Mouse (Mus musculus): Measurements from ENCODE around the gene Tubal3. TPM values are rescaled to one million over a fixed set of nuclear protein-coding genes. Genes with fewer than 3 reads are reported as not detected.
A peak's percentile ranks its signal among the peaks of the same experiment; 100 is the strongest.

Tubal3 gene
- polyA plus RNA-seq (2015; fragmentation: Nextera tagmentation; extraction: Ambion mirVana), result not detected in 2 replicates

GRCm38 (mm10) chr13:3917571-3918311, at the start of gene Tubal3, which contains the start of gene Net1:
Tubal3 (plus strand) TSS chr13:3918274.
Net1 (minus strand) TSS chr13:3918220.
- Histone ChIP-seq H3K9me3 (no peaks in the 10 kb centered on the region), H3K9ac (replicated peaks) (peak within 1 kb of the TSS; percentile 69), H3K4me1 (peaks cover 8% of the 10 kb centered on the region; the same call in 1 of the 2 replicates), H3K27me3 (no peaks in the 10 kb centered on the region), H3K4me2 (replicated peaks) (peak within 1 kb of the TSS; percentile 81), H3K27ac (replicated peaks) (peak within 1 kb of the TSS; percentile 63), H3K36me3 (no peaks in the 10 kb centered on the region), H3K4me3 (peak within 1 kb of the TSS; percentile 85)
- peak; percentile 99 for ATAC-seq (replicated peaks)
- under 1% methylated on average over 52 of the region's 52 CpGs for WGBS

- H3K27ac ChIP-seq (replicated peaks), result no peak overlapping the region
- H3K36me3 ChIP-seq, result no peaks in the 10 kb centered on the region
- H3K9me3 ChIP-seq, result no peaks in the 10 kb centered on the region
- H3K4me3 ChIP-seq, result no peak overlapping the region
- no peak overlapping the region for H3K9ac ChIP-seq (replicated peaks)
- no peak overlapping the region for H3K4me2 ChIP-seq (replicated peaks)
- H3K27me3 ChIP-seq, result no peaks in the 10 kb centered on the region
- H3K4me1 ChIP-seq, result no peaks in the 10 kb centered on the region
- no peak for ATAC-seq (replicated peaks)
Measured at GRCm38 (mm10) chr13:3869901-3870300, 48.2 kb upstream of the Tubal3 start.

GRCm38 (mm10) chr13:3872832-3873231, 45.2 kb upstream of the Tubal3 start:
- H3K27me3 ChIP-seq, result no peaks in the 10 kb centered on the region
- H3K4me2 ChIP-seq (replicated peaks), result no peak overlapping the region
- H3K4me3 ChIP-seq, result no peak overlapping the region
- H3K36me3 ChIP-seq, result no peaks in the 10 kb centered on the region
- H3K9ac ChIP-seq (replicated peaks), result no peak overlapping the region
- H3K27ac ChIP-seq (replicated peaks), result no peak overlapping the region
- H3K9me3 ChIP-seq, result no peaks in the 10 kb centered on the region
- H3K4me1 ChIP-seq, result no peaks in the 10 kb centered on the region
- ATAC-seq (replicated peaks), result no peak
- WGBS, result 93% methylated on average over 4 of the region's 4 CpGs

GRCm38 (mm10) chr13:3876448-3876847, 41.6 kb upstream of the Tubal3 start:
- H3K36me3 ChIP-seq, result no peaks in the 10 kb centered on the region
- H3K9me3 ChIP-seq, result no peaks in the 10 kb centered on the region
- H3K27ac ChIP-seq (replicated peaks), result no peak overlapping the region
- H3K4me2 ChIP-seq (replicated peaks), result no peak overlapping the region
- no peaks in the 10 kb centered on the region for H3K27me3 ChIP-seq
- H3K4me3 ChIP-seq, result no peak overlapping the region
- ATAC-seq (replicated peaks), result no peak
- H3K9ac ChIP-seq (replicated peaks), result no peak overlapping the region
- no peaks in the 10 kb centered on the region for H3K4me1 ChIP-seq
- 73% methylated on average over 6 of the region's 6 CpGs for WGBS

- 76% methylated on average over 6 of the region's 6 CpGs for WGBS
- Histone ChIP-seq H3K4me3 (no peak overlapping the region), H3K4me2 (replicated peaks) (no peak overlapping the region), H3K4me1 (no peaks in the 10 kb centered on the region), H3K9ac (replicated peaks) (no peak overlapping the region), H3K36me3 (peaks cover 5% of the 10 kb centered on the region; the same call in 1 of the 2 replicates), H3K27ac (replicated peaks) (no peak overlapping the region), H3K9me3 (no peaks in the 10 kb centered on the region), H3K27me3 (no peaks in the 10 kb centered on the region)
- ATAC-seq (replicated peaks), result 0 out of 2 replicates have a peak, but pooled peaks have one; percentile 6
Measured at GRCm38 (mm10) chr13:3877185-3877584, 40.9 kb upstream of the Tubal3 start.

GRCm38 (mm10) chr13:3877679-3878220, 40.3 kb upstream of the Tubal3 start:
- Histone ChIP-seq H3K9me3 (no peaks in the 10 kb centered on the region), H3K4me3 (no peak overlapping the region), H3K27me3 (no peaks in the 10 kb centered on the region), H3K36me3 (peaks cover 5% of the 10 kb centered on the region; the same call in 1 of the 2 replicates), H3K4me1 (no peaks in the 10 kb centered on the region), H3K4me2 (replicated peaks) (no peak overlapping the region), H3K27ac (replicated peaks) (no peak overlapping the region), H3K9ac (replicated peaks) (no peak overlapping the region)
- WGBS, result 55% methylated on average over 4 of the region's 4 CpGs
- ATAC-seq (replicated peaks), result no peak

- H3K4me1 ChIP-seq, result no peaks in the 10 kb centered on the region
- H3K4me2 ChIP-seq (replicated peaks), result no peak overlapping the region
- H3K27ac ChIP-seq (replicated peaks), result no peak overlapping the region
- no peak overlapping the region for H3K4me3 ChIP-seq
- ATAC-seq (replicated peaks), result no peak
- no peaks in the 10 kb centered on the region for H3K27me3 ChIP-seq
- H3K36me3 ChIP-seq, result peaks cover 20% of the 10 kb centered on the region
- WGBS, result 93% methylated on average over 7 of the region's 7 CpGs
- H3K9ac ChIP-seq (replicated peaks), result no peak overlapping the region
- H3K9me3 ChIP-seq, result no peaks in the 10 kb centered on the region
Measured at GRCm38 (mm10) chr13:3886663-3887062, 31.4 kb upstream of the Tubal3 start.

- no peak overlapping the region for H3K4me3 ChIP-seq
- 82% methylated on average over 3 of the region's 3 CpGs for WGBS
- H3K4me2 ChIP-seq (replicated peaks), result no peak overlapping the region
- H3K27me3 ChIP-seq, result no peaks in the 10 kb centered on the region
- no peak overlapping the region for H3K27ac ChIP-seq (replicated peaks)
- no peaks in the 10 kb centered on the region for H3K9me3 ChIP-seq
- H3K4me1 ChIP-seq, result peaks cover 4% of the 10 kb centered on the region
- ATAC-seq (replicated peaks), result no peak
- no peak overlapping the region for H3K9ac ChIP-seq (replicated peaks)
- peaks cover 15% of the 10 kb centered on the region for H3K36me3 ChIP-seq
Measured at GRCm38 (mm10) chr13:3889111-3889510, 29.0 kb upstream of the Tubal3 start.

GRCm38 (mm10) chr13:3890061-3890460, 28.0 kb upstream of the Tubal3 start:
- H3K36me3 ChIP-seq, result peaks cover 15% of the 10 kb centered on the region
- H3K4me1 ChIP-seq, result peaks cover 4% of the 10 kb centered on the region
- ATAC-seq (replicated peaks), result no peak
- H3K4me2 ChIP-seq (replicated peaks), result no peak overlapping the region
- H3K27me3 ChIP-seq, result no peaks in the 10 kb centered on the region
- no peak overlapping the region for H3K4me3 ChIP-seq
- H3K27ac ChIP-seq (replicated peaks), result no peak overlapping the region
- no peaks in the 10 kb centered on the region for H3K9me3 ChIP-seq
- no peak overlapping the region for H3K9ac ChIP-seq (replicated peaks)
- 58% methylated on average over 8 of the region's 8 CpGs for WGBS

GRCm38 (mm10) chr13:3891479-3892087, 26.5 kb upstream of the Tubal3 start:
- Histone ChIP-seq H3K4me2 (replicated peaks) (no peak overlapping the region), H3K4me1 (peaks cover 4% of the 10 kb centered on the region), H3K27ac (replicated peaks) (no peak overlapping the region), H3K9ac (replicated peaks) (no peak overlapping the region), H3K27me3 (no peaks in the 10 kb centered on the region), H3K4me3 (no peak overlapping the region), H3K36me3 (peaks cover 10% of the 10 kb centered on the region), H3K9me3 (no peaks in the 10 kb centered on the region)
- ATAC-seq (replicated peaks), result no peak
- 69% methylated on average over 8 of the region's 8 CpGs for WGBS

- no peak for ATAC-seq (replicated peaks)
- 16% methylated on average over 7 of the region's 7 CpGs for WGBS
- 0 out of 2 replicates have a peak, but pooled peaks cover 1% of the 10 kb centered on the region for H3K36me3 ChIP-seq
- H3K4me3 ChIP-seq, result peak overlapping the region; percentile 60
- peak overlapping the region; percentile 82 for H3K4me2 ChIP-seq (replicated peaks)
- H3K9me3 ChIP-seq, result no peaks in the 10 kb centered on the region
- H3K27ac ChIP-seq (replicated peaks), result no peak overlapping the region
- peak overlapping the region; percentile 68 for H3K9ac ChIP-seq (replicated peaks)
- no peaks in the 10 kb centered on the region for H3K27me3 ChIP-seq
- peaks cover 4% of the 10 kb centered on the region for H3K4me1 ChIP-seq
Measured at GRCm38 (mm10) chr13:3892601-3893000, 25.5 kb upstream of the Tubal3 start.

GRCm38 (mm10) chr13:3893126-3893734, 24.8 kb upstream of the Tubal3 start:
- peak overlapping the region; percentile 82 for H3K4me2 ChIP-seq (replicated peaks)
- no peaks in the 10 kb centered on the region for H3K9me3 ChIP-seq
- peak overlapping the region; percentile 60 for H3K4me3 ChIP-seq
- H3K4me1 ChIP-seq, result peaks cover 4% of the 10 kb centered on the region
- H3K9ac ChIP-seq (replicated peaks), result peak overlapping the region; percentile 68
- WGBS, result under 1% methylated on average over 35 of the region's 35 CpGs
- no peak overlapping the region for H3K27ac ChIP-seq (replicated peaks)
- no peaks in the 10 kb centered on the region for H3K36me3 ChIP-seq
- no peaks in the 10 kb centered on the region for H3K27me3 ChIP-seq
- ATAC-seq (replicated peaks), result peak; percentile 99
